Mouse (Mus musculus) CH12.LX (cell line): ENCODE data around the gene Map1lc3a. TPM values are rescaled to one million over a fixed set of nuclear protein-coding genes. Genes with fewer than 3 reads are reported as not detected.

Experiments
- DNase-seq: peaks from one replicate; pipeline ENCODE4 v3.0.0-alpha.2; 2013; ENCODE audit errors: extremely low read depth
- H3K27ac ChIP-seq: 2 replicates; pipeline ENCODE4 v1.5.1; 2012; ENCODE audit warnings: low read depth, mild to moderate bottlenecking, control low read depth, moderate library complexity; ENCODE audit not compliant: insufficient read depth
- H3K27me3 ChIP-seq: replicated peaks from 2 replicates; pipeline ENCODE3; 2012; ENCODE audit warnings: inconsistent platforms
- H3K36me3 ChIP-seq, 2 experiments: replicated peaks in 1 of 2; 2 replicates each; pipeline versions ENCODE3 to v1.6.1; 2012; ENCODE audit warnings: inconsistent platforms in 1 of 2, low read length in 1 of 2, mild to moderate bottlenecking in 1 of 2, mixed read lengths in 1 of 2, moderate library complexity in 1 of 2; ENCODE audit not compliant: control insufficient read depth in 1 of 2, insufficient read depth in 1 of 2
- H3K4me1 ChIP-seq, 2 experiments: 2 replicates each; pipeline ENCODE4 v1.6.1; 2012; ENCODE audit warnings: inconsistent platforms in 1 of 2, moderate library complexity in 1 of 2; ENCODE audit not compliant: insufficient read depth in 2 of 2, control insufficient read depth in 1 of 2
- H3K4me2 ChIP-seq: 2 replicates; pipeline ENCODE4 v1.6.1; 2012; ENCODE audit warnings: low read depth, mild to moderate bottlenecking, control low read depth; ENCODE audit not compliant: poor library complexity, insufficient read depth, severe bottlenecking
- H3K4me3 ChIP-seq, 3 experiments: fragments of 150-350 bp in 1 of 3; sonication (generic) in 1 of 3; replicated peaks in 1 of 3; 2 replicates each; pipeline versions ENCODE3 to v1.5.1; 2011 to 2012; ENCODE audit warnings: low read depth in 2 of 3, low read length in 2 of 3, mild to moderate bottlenecking in 2 of 3, moderate library complexity in 2 of 3, control low read depth in 1 of 3, improper control_type of control experiment in 1 of 3, inconsistent platforms in 1 of 3, mixed read lengths in 1 of 3; ENCODE audit not compliant: poor library complexity in 1 of 3
- H3K79me2 ChIP-seq: replicated peaks from 2 replicates; pipeline ENCODE4 v1.6.1; 2012; ENCODE audit warnings: mild to moderate bottlenecking, moderate library complexity; ENCODE audit not compliant: control insufficient read depth, poor library complexity, insufficient read depth, severe bottlenecking; ENCODE audit errors: extremely low read depth
- H3K9ac ChIP-seq: 2 replicates; pipeline ENCODE4 v1.6.1; 2012; ENCODE audit warnings: low read depth, mild to moderate bottlenecking, control low read depth, moderate library complexity; ENCODE audit not compliant: insufficient read depth
- H3K9me3 ChIP-seq: replicated peaks from 2 replicates; pipeline ENCODE3; 2012; ENCODE audit warnings: low read length, inconsistent platforms, mixed read lengths
- CHD1 ChIP-seq: IDR thresholded peaks from 2 replicates; pipeline ENCODE4 v1.6.1; 2012; ENCODE audit warnings: low read depth, low read length, improper control_type of control experiment, inconsistent platforms
- CTCF ChIP-seq, 2 experiments: IDR thresholded peaks in 1 of 2; conservative IDR thresholded peaks in 1 of 2; 2 replicates each; pipeline ENCODE4 v1.5.1; 2011 to 2012; ENCODE audit warnings: low read depth in 2 of 2, low read length in 2 of 2, improper control_type of control experiment in 1 of 2, inconsistent platforms in 1 of 2, mild to moderate bottlenecking in 1 of 2, moderate library complexity in 1 of 2
- EP300 ChIP-seq: IDR thresholded peaks from 2 replicates; pipeline ENCODE4 v1.6.1; 2011; ENCODE audit warnings: low read length, improper control_type of control experiment
- GABPA ChIP-seq: IDR thresholded peaks from 2 replicates; pipeline ENCODE4 v1.6.1; 2012; ENCODE audit warnings: low read depth, low read length, improper control_type of control experiment, inconsistent platforms; ENCODE audit not compliant: insufficient replicate concordance
- IRF4 ChIP-seq: IDR thresholded peaks from 2 replicates; pipeline ENCODE4 v1.6.1; 2014; ENCODE audit warnings: low read depth, mild to moderate bottlenecking, inconsistent platforms, low read length, improper control_type of control experiment
- JUN ChIP-seq: IDR thresholded peaks from 2 replicates; pipeline ENCODE4 v1.6.1; 2011; ENCODE audit warnings: low read depth, mild to moderate bottlenecking, low read length, improper control_type of control experiment, moderate library complexity; ENCODE audit not compliant: insufficient read depth
- JUND ChIP-seq: conservative IDR thresholded peaks from 2 replicates; pipeline ENCODE4 v1.6.1; 2011; ENCODE audit warnings: low read depth, low read length, improper control_type of control experiment
- MAFK ChIP-seq: IDR thresholded peaks from 2 replicates; pipeline ENCODE4 v1.6.1; 2011; ENCODE audit warnings: low read length, improper control_type of control experiment; ENCODE audit not compliant: insufficient replicate concordance
- MXI1 ChIP-seq: IDR thresholded peaks from 2 replicates; pipeline ENCODE4 v1.6.1; 2011; ENCODE audit warnings: mild to moderate bottlenecking, low read depth, low read length, improper control_type of control experiment
- MYC ChIP-seq: IDR thresholded peaks from 2 replicates; pipeline ENCODE4 v1.6.1; 2011; ENCODE audit warnings: low read depth, mild to moderate bottlenecking, improper control_type of control experiment, low read length
- NELFE ChIP-seq: IDR thresholded peaks from 2 replicates; pipeline ENCODE4 v1.6.1; 2011; ENCODE audit warnings: low read depth, low read length, improper control_type of control experiment
- PAX5 ChIP-seq: IDR thresholded peaks from 2 replicates; pipeline ENCODE4 v1.6.1; 2012; ENCODE audit warnings: low read length, inconsistent platforms, mixed read lengths
- POLR2A ChIP-seq: IDR thresholded peaks from 2 replicates; pipeline ENCODE4 v1.6.1; 2011; ENCODE audit warnings: low read depth, mild to moderate bottlenecking, improper control_type of control experiment, low read length
- POLR2AphosphoS2 ChIP-seq: IDR thresholded peaks from 2 replicates; pipeline ENCODE4 v1.6.1; 2011; ENCODE audit warnings: low read depth, low read length, improper control_type of control experiment
- TCF12 ChIP-seq: IDR thresholded peaks from 2 replicates; pipeline ENCODE4 v1.6.1; 2014; ENCODE audit warnings: low read depth, mild to moderate bottlenecking, inconsistent platforms, low read length, improper control_type of control experiment
- UBTF ChIP-seq: IDR thresholded peaks from 2 replicates; pipeline ENCODE4 v1.6.1; 2012; ENCODE audit warnings: low read depth, mild to moderate bottlenecking, inconsistent platforms, low read length, improper control_type of control experiment, moderate library complexity
- ZC3H11A ChIP-seq: IDR thresholded peaks from 2 replicates; pipeline ENCODE4 v1.6.1; 2012; ENCODE audit warnings: low read depth, mild to moderate bottlenecking, inconsistent platforms, low read length, improper control_type of control experiment
- ZMIZ1 ChIP-seq: IDR thresholded peaks from 2 replicates; pipeline ENCODE4 v1.6.1; 2012; ENCODE audit warnings: low read depth, mild to moderate bottlenecking, inconsistent platforms, low read length, improper control_type of control experiment
- ZNF384 ChIP-seq: IDR thresholded peaks from 2 replicates; pipeline ENCODE4 v1.6.1; 2012; ENCODE audit warnings: low read depth, low read length, improper control_type of control experiment, inconsistent platforms
- dilution Hi-C: fragments of 300-500 bp; cut with MboI; formaldehyde crosslinking; loops from 2 replicates; pipeline ENCODE4 v1.14.3; 2020; ENCODE audit warnings: low sequenced_read_pairs; ENCODE audit not compliant: extremely low pct_unique_long_range_greater_than_20kb, extremely low pct_ligation_motif_present
- in situ Hi-C: fragments of 300-500 bp; cut with MboI; formaldehyde crosslinking; loops from 3 replicates; pipeline ENCODE4 v1.14.3; 2019; ENCODE audit warnings: low sequenced_read_pairs, low pct_ligation_motif_present, low pct_unique_long_range_greater_than_20kb, mixed read lengths
- polyA plus RNA-seq: library from polyadenylated mRNA; unstranded; fragments of >175 nt; gene quantifications from 2 replicates; pipeline ENCODE4 v1.2.1, GENCODE M21; 2012; ENCODE audit warnings: low read depth; ENCODE audit not compliant: insufficient read length
- total RNA-seq, 2 experiments: library from RNA; depleted of rRNA; stranded (reverse); fragments of 300-350 nt in 1 of 2; fragments of >200 nt in 1 of 2; gene quantifications; 2 replicates each; pipeline ENCODE4 v1.2.3; 2012 to 2014

Map1lc3a gene
- total and polyA plus RNA-seq, 3 experiments: 0.40 to 4.2 (median 0.56) TPM

DNA sequence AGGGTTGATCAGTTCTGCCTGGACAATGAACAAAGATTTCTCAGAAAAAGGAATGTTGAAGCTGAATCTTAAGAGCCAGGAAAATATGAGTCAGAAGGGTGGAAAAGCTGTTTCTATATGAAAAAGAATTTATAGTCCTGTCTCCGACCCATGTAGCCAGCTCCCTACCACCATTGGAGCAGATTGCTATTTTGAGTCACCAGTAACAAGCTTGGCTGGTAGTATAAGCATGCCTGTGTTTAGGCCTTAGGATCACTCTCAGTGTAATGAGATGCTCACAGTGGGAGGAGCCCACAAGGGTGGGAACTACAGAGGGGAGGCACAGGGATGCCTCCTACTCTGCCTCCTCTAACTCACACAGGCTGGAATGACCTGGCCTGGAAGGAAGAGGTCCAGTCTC, 27.9 kb upstream of the Map1lc3a start:
- Histone ChIP-seq H3K4me3 (no peak overlapping the region), H3K9ac (no peak overlapping the region), H3K4me2 (no peak overlapping the region), H3K36me3 (peaks cover 61 to 80% of the 10 kb centered on the region in 2 experiments), H3K4me1 (peaks cover 0 to 3% of the 10 kb centered on the region in 2 experiments; a peak in 2 of 4 replicates), H3K79me2 (no peaks in the 10 kb centered on the region), H3K9me3 (no peaks in the 10 kb centered on the region), H3K27ac (no peak overlapping the region), H3K27me3 (no peaks in the 10 kb centered on the region)
- in situ Hi-C loops: no loop called here
- TF ChIP-seq ZMIZ1: no peak
- TF ChIP-seq POLR2A: no peak
- TF ChIP-seq IRF4: no peak
- TF ChIP-seq GABPA: no peak
- no peak for TF ChIP-seq PAX5
- no peak for TF ChIP-seq MXI1
- TF ChIP-seq EP300: no peak
- no peak for TF ChIP-seq POLR2AphosphoS2
- no peak for TF ChIP-seq JUN
- TF ChIP-seq MYC: no peak
- TF ChIP-seq CHD1: no peak
- dilution Hi-C loops: no loop called here
- DNase-seq: no peak

GRCm38 (mm10) chr2:155248718-155249117, 27.4 kb upstream of the Map1lc3a start:
- no peaks in the 10 kb centered on the region for H3K4me1 ChIP-seq
- dilution Hi-C loops (no loop called here), in situ Hi-C loops (no loop called here)
- no peak overlapping the region for H3K4me3 ChIP-seq
- TF ChIP-seq MXI1 (no peak), CTCF (conservative IDR thresholded peaks at IDR 0.05 in 1 of 2, IDR thresholded peaks at IDR 0.05 in 1 of 2; ENCODE audit: low read depth in 2 of 2, low read length in 2 of 2) (peak in 1 of 2 experiments; percentile 28; a peak in 2 of 4 replicates), POLR2A (no peak)
- no peaks in the 10 kb centered on the region for H3K79me2 ChIP-seq
- H3K36me3 ChIP-seq: peaks cover 58 to 78% of the 10 kb centered on the region in 2 experiments
- H3K27me3 ChIP-seq: no peaks in the 10 kb centered on the region
- no peaks in the 10 kb centered on the region for H3K9me3 ChIP-seq
- no peak overlapping the region for H3K4me2 ChIP-seq
- no peak overlapping the region for H3K9ac ChIP-seq
- no peak overlapping the region for H3K27ac ChIP-seq
- DNase-seq: no peak

DNA sequence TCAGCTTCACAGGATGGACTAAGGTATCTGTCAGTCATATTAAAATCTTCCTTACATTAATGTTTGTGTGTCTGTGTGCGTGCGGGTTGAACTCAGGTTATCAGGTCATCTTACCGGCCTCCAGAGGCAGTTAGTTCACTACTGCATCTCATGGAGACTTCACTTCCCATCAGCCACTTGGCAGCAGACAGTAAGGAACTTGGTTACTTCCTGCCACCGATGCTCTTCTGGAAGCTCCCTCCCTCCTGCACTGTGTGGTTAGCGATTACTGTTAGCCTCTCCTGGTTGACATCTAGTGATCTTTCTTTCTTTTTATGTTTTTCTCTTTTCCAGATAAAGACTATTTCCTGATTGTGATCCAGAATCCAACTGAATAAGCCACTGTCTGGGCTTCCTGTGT, 26.5 kb upstream of the Map1lc3a start:
- H3K9ac ChIP-seq: no peak overlapping the region
- H3K4me2 ChIP-seq: no peak overlapping the region
- dilution Hi-C loops: no loop called here
- peaks cover 54 to 69% of the 10 kb centered on the region in 2 experiments for H3K36me3 ChIP-seq
- no peaks in the 10 kb centered on the region for H3K79me2 ChIP-seq
- H3K9me3 ChIP-seq: no peaks in the 10 kb centered on the region
- TF ChIP-seq ZNF384 (no peak), IRF4 (no peak), JUND (no peak), MAFK (no peak), ZC3H11A (no peak), TCF12 (no peak), POLR2AphosphoS2 (no peak), UBTF (no peak), NELFE (no peak)
- H3K27me3 ChIP-seq: no peaks in the 10 kb centered on the region
- no peaks in the 10 kb centered on the region for H3K4me1 ChIP-seq
- DNase-seq: no peak
- in situ Hi-C loops: no loop called here
- H3K27ac ChIP-seq: no peak overlapping the region
- no peak overlapping the region for H3K4me3 ChIP-seq
